Mouse (Mus musculus) thymus, adult 2 months (tissue): Measurements from ENCODE around the gene Lypd5. TPM values are rescaled to one million over a fixed set of nuclear protein-coding genes. Genes with fewer than 3 reads are reported as not detected.
A peak's percentile ranks its signal among the peaks of the same experiment; 100 is the strongest.
"Not testable (repeated sequence)": the region's sequence is repeated elsewhere in the genome, so short reads cannot be mapped to it uniquely, and the experiment has no call there.

Source experiments
- DNase-seq: peaks from one replicate; pipeline ENCODE4 v3.0.0; 2021
- H3K27ac ChIP-seq: fragments of 200-500 bp; 2 replicates; pipeline ENCODE4 v1.5.1; 2012; ENCODE audit warnings: low read length, control low read depth; ENCODE audit not compliant: control insufficient read depth, insufficient read depth
- H3K27me3 ChIP-seq: fragments of 200-500 bp; 2 replicates; pipeline ENCODE4 v1.6.1; 2012; ENCODE audit warnings: mild to moderate bottlenecking, low read length, moderate library complexity, mixed read lengths; ENCODE audit not compliant: control insufficient read depth, insufficient read depth
- H3K36me3 ChIP-seq: fragments of 200-500 bp; 2 replicates; pipeline ENCODE4 v1.6.1; 2012; ENCODE audit warnings: mild to moderate bottlenecking, low read length, moderate library complexity; ENCODE audit not compliant: control insufficient read depth, insufficient read depth
- H3K4me1 ChIP-seq: fragments of 200-500 bp; replicated peaks from 2 replicates; pipeline ENCODE4 v1.6.1; 2012; ENCODE audit warnings: low read length; ENCODE audit not compliant: control insufficient read depth, insufficient read depth
- H3K4me3 ChIP-seq: fragments of 200-500 bp; 2 replicates; pipeline ENCODE4 v1.5.1; 2012; ENCODE audit warnings: mild to moderate bottlenecking, low read length, control low read depth, moderate library complexity; ENCODE audit not compliant: control insufficient read depth, insufficient read depth
- CTCF ChIP-seq: fragments of 200-500 bp; IDR thresholded peaks from 2 replicates; pipeline ENCODE4 v1.5.1; 2012; ENCODE audit warnings: mild to moderate bottlenecking, control low read depth, low read length, moderate library complexity, borderline replicate concordance; ENCODE audit not compliant: control insufficient read depth, poor library complexity, insufficient read depth; ENCODE audit errors: extremely low read depth
- POLR2A ChIP-seq: fragments of 200-500 bp; IDR thresholded peaks from 2 replicates; pipeline ENCODE4 v1.6.1; 2012; ENCODE audit warnings: mild to moderate bottlenecking, low read length, control low read depth, moderate library complexity; ENCODE audit not compliant: control insufficient read depth, poor library complexity, insufficient read depth; ENCODE audit errors: extremely low read depth
- WGBS: fragments of 180-500 bp; shearing (Covaris S2); methylation state at CpG from one replicate; pipeline ENCODE4 v1.1.7; 2018; 5-methylcytosine and 5-hydroxymethylcytosine counted together
- polyA plus RNA-seq: library from polyadenylated mRNA; depleted of rRNA; stranded (reverse); fragments of >200 nt; gene quantifications from 2 replicates; pipeline ENCODE4 v1.2.3, GENCODE M21; 2012; rRNA removed

Lypd5 gene
- polyA plus RNA-seq, 1 experiment: 1.00 TPM

GRCm38 (mm10) chr7:24398364-24398913 lies 49.4 kb downstream of the Lypd5 start:
- 95% methylated on average over 8 of the region's 8 CpGs for WGBS
- no peak for TF ChIP-seq POLR2A
- no peak for TF ChIP-seq CTCF
- H3K4me3 ChIP-seq: no peak overlapping the region
- no peaks in the 10 kb centered on the region for H3K27me3 ChIP-seq
- no peak overlapping the region for H3K27ac ChIP-seq
- peaks cover 37% of the 10 kb centered on the region for H3K4me1 ChIP-seq
- peaks cover 3% of the 10 kb centered on the region; the same call in 1 of the 2 replicates for H3K36me3 ChIP-seq
- no peak for DNase-seq

- peak within 1 kb of the TSS; percentile 55 for H3K4me3 ChIP-seq
- peak; percentile 96 for DNase-seq
- H3K27ac ChIP-seq: peak within 1 kb of the TSS; percentile 79
- H3K36me3 ChIP-seq: peaks cover 9% of the 10 kb centered on the region
- WGBS: 2% methylated on average over 66 of the region's 66 CpGs
- peaks cover 29% of the 10 kb centered on the region for H3K4me1 ChIP-seq
- H3K27me3 ChIP-seq: no peaks in the 10 kb centered on the region
- TF ChIP-seq CTCF (0 out of 2 replicates have a peak, but pooled peaks have one; percentile 46), POLR2A (0 out of 2 replicates have a peak, but pooled peaks have one; percentile 29)
These were observed 50.5 kb downstream of the Lypd5 start, which contains the start of gene Smg9 for GRCm38 (mm10) chr7:24399256-24400081. Smg9 (plus strand) TSS chr7:24399619.

- WGBS: 8% methylated on average over 3 of the region's 3 CpGs
- Histone ChIP-seq H3K27me3 (no peaks in the 10 kb centered on the region), H3K4me1 (peaks cover 23% of the 10 kb centered on the region), H3K27ac (no peak overlapping the region), H3K4me3 (peak overlapping the region; percentile 55), H3K36me3 (peaks cover 15% of the 10 kb centered on the region)
- no peak for DNase-seq
- no peak for TF ChIP-seq POLR2A
- TF ChIP-seq CTCF: no peak
These were observed 51.1 kb downstream of the Lypd5 start for GRCm38 (mm10) chr7:24400082-24400452.

- DNase-seq, H3K27ac ChIP-seq, H3K27me3 ChIP-seq, H3K4me3 ChIP-seq: not testable (repeated sequence)
- H3K36me3 ChIP-seq: peaks cover 17% of the 10 kb centered on the region
- peaks cover 22% of the 10 kb centered on the region for H3K4me1 ChIP-seq
- 88% methylated on average over 4 of the region's 4 CpGs for WGBS
These were observed 51.5 kb downstream of the Lypd5 start for GRCm38 (mm10) chr7:24400489-24400888.

GRCm38 (mm10) chr7:24402851-24403250 lies 53.9 kb downstream of the Lypd5 start:
- no peak for DNase-seq
- Histone ChIP-seq H3K4me1 (peaks cover 18% of the 10 kb centered on the region), H3K27me3 (no peaks in the 10 kb centered on the region), H3K4me3 (no peak overlapping the region), H3K27ac (no peak overlapping the region), H3K36me3 (peaks cover 19% of the 10 kb centered on the region)
- 97% methylated on average over 9 of the region's 9 CpGs for WGBS
- TF ChIP-seq POLR2A: no peak
- TF ChIP-seq CTCF: peak; percentile 50; the same call in 1 of the 2 replicates

Other genes starting within 250 kb of the Lypd5 start
- 0.66 and 0.79 TPM in 2 replicates for gene Zfp112, start 236.9 kb upstream of the Lypd5 start, polyA plus RNA-seq
- gene Zfp235, start 215.0 kb upstream of the Lypd5 start, polyA plus RNA-seq: 7.8 and 12.6 TPM in 2 replicates
- gene Zfp114, start 174.1 kb upstream of the Lypd5 start, polyA plus RNA-seq: 0.34 and 0.40 TPM in 2 replicates
- 0.89 and 1.1 TPM in 2 replicates for gene Zfp111, start 137.8 kb upstream of the Lypd5 start, polyA plus RNA-seq
- gene Zfp109, start 111.6 kb upstream of the Lypd5 start, polyA plus RNA-seq: 2.3 and 2.6 TPM in 2 replicates
- gene Zfp108, start 94.4 kb upstream of the Lypd5 start, polyA plus RNA-seq: 0.34 and 0.43 TPM in 2 replicates
- gene Zfp93, start 78.8 kb upstream of the Lypd5 start, polyA plus RNA-seq: 1.2 and 1.7 TPM in 2 replicates
- 16.1 and 22.6 TPM in 2 replicates for gene Zfp61, start 48.0 kb upstream of the Lypd5 start, polyA plus RNA-seq
- gene Zfp94, start 32.5 kb upstream of the Lypd5 start, polyA plus RNA-seq: 6.2 and 6.8 TPM in 2 replicates
- gene Tescl, start 15.3 kb upstream of the Lypd5 start, polyA plus RNA-seq: 0.12 TPM in 1 of 2 replicates, not detected in the other
- 402 and 429 TPM in 2 replicates for gene Kcnn4, start 21.1 kb downstream of the Lypd5 start, polyA plus RNA-seq
- gene Smg9, start 50.4 kb downstream of the Lypd5 start, polyA plus RNA-seq: 166 and 168 TPM in 2 replicates
- 0.97 and 3.0 TPM in 2 replicates for gene Irgc1, start 103.1 kb downstream of the Lypd5 start, polyA plus RNA-seq
- 7.0 and 9.5 TPM in 2 replicates for gene Plaur, start 113.3 kb downstream of the Lypd5 start, polyA plus RNA-seq
- 6.4 and 7.1 TPM in 2 replicates for gene Cadm4, start 132.8 kb downstream of the Lypd5 start, polyA plus RNA-seq
- 14.4 and 18.7 TPM in 2 replicates for gene Zfp428, start 157.8 kb downstream of the Lypd5 start, polyA plus RNA-seq
- 0.08 TPM in 1 of 2 replicates, not detected in the other for gene AC161166.1, start 163.3 kb downstream of the Lypd5 start, polyA plus RNA-seq
- 34.7 and 36.6 TPM in 2 replicates for gene Irgq, start 181.5 kb downstream of the Lypd5 start, polyA plus RNA-seq
- 3.6 and 5.4 TPM in 2 replicates for gene Pinlyp, start 196.9 kb downstream of the Lypd5 start, polyA plus RNA-seq
- gene Xrcc1, start 197.1 kb downstream of the Lypd5 start, polyA plus RNA-seq: 115 and 116 TPM in 2 replicates
- 43.3 and 45.9 TPM in 2 replicates for gene Ethe1, start 238.3 kb downstream of the Lypd5 start, polyA plus RNA-seq
- gene Zfp575, start 238.4 kb downstream of the Lypd5 start, polyA plus RNA-seq: 0.24 and 0.98 TPM in 2 replicates